ENCODE assay signal across 17 mouse cellular contexts in the genomic region with DNA sequence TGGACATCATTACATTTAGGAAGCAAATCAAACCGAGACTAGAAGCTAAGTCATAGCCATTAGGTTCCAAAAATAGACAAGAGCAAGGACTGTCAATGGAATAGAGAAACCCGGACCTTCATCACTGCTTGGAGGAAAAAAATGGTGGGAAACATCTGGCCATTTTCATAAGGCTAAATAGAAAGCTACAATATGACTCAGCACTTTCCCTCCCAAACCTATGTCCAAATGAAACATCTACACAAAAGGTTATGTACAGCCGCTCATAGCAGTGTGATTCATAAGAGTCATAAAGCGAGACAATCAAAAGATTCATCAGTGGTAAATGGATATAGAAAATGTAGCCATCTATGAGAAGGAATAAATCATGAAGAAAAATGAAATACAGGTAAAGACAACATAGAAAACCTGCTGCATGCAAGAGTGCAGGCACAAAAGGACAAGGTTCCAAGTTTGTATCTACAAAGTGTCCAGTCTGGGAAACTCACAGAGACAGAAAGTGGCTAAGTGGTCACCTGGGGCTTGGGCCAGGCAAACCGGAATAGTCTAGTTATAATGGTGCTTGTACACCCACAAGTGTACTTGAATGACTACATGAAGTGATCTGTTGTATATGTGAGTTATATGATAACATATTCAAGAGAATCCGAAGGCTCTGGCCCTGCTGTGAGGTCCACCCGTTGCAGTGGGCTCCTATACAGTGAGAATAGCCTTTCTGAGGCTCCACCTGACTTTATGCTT.
"Had no signal": no experiment of that assay in that cellular context is flagged by ENCODE, and none has a peak within 500 bp of the region (broad histone marks: within the 10 kb centered on the region; RNA-seq: fewer than 3 reads in every experiment).

No protein-coding gene starts in this region.

- H3K9ac ChIP-seq: liver, embryonic 12.5 days; liver, embryonic 14.5 days; lung, embryonic 14.5 days; midbrain, embryonic 12.5 days; neural tube, embryonic 13.5 days; neural tube, embryonic 15.5 days had no signal

- H3K27me3 ChIP-seq: liver, embryonic 12.5 days; midbrain, embryonic 12.5 days; neural tube, embryonic 13.5 days; neural tube, embryonic 15.5 days had no signal

- H3K4me3 ChIP-seq: liver, embryonic 12.5 days; midbrain, embryonic 10.5 days; midbrain, embryonic 12.5 days; myocyte; neural tube, embryonic 13.5 days; neural tube, embryonic 15.5 days had no signal

- H3K4me2 ChIP-seq: liver, embryonic 12.5 days; lung, embryonic 14.5 days; midbrain, embryonic 12.5 days; neural tube, embryonic 13.5 days; neural tube, embryonic 15.5 days had no signal

- H3K36me3 ChIP-seq: liver, embryonic 12.5 days; midbrain, embryonic 10.5 days; midbrain, embryonic 12.5 days; neural tube, embryonic 13.5 days; neural tube, embryonic 15.5 days had no signal

- DNase-seq: lung, embryonic 14.5 days; midbrain, embryonic 14.5 days; retina, postnatal 1 day; right cerebral cortex, adult 18-20 months; right cerebral cortex, postnatal 25 days; right cerebral cortex, postnatal 4 days; spleen, adult 18-20 months; thymus, adult 2 months; thymus, postnatal 14 days; thymus, postnatal 36 days had no signal

- H3K4me1 ChIP-seq: liver, embryonic 12.5 days; midbrain, embryonic 10.5 days; midbrain, embryonic 12.5 days; neural tube, embryonic 13.5 days; neural tube, embryonic 15.5 days had no signal

- H3K9me3 ChIP-seq: liver, embryonic 12.5 days; midbrain, embryonic 10.5 days; midbrain, embryonic 12.5 days; neural tube, embryonic 13.5 days; neural tube, embryonic 15.5 days had no signal

- H3K27ac ChIP-seq: liver, embryonic 12.5 days; liver, embryonic 14.5 days; midbrain, embryonic 10.5 days; midbrain, embryonic 12.5 days; neural tube, embryonic 13.5 days; neural tube, embryonic 15.5 days had no signal
